Mouse (Mus musculus): ENCODE measurements around the gene Eri3. TPM values are rescaled to one million over a fixed set of nuclear protein-coding genes. Genes with fewer than 3 reads are reported as not detected.

The Eri3 gene
- polyA plus RNA-seq, 1 experiment from 2014 or later, result 140 TPM

Small RNA genes lying within 50 kb of the gene (microRNA-seq; reads per million reads assigned to microRNA genes)
- gene Gm25559, result not detected

Other genes with a start within 250 kb of the Eri3 start
- gene Rnf220, start 53.3 kb upstream of the Eri3 start, polyA plus RNA-seq (2014; fragmentation: Nextera tagmentation; extraction: Ambion mirVana), result 69.8 and 78.5 TPM in 2 replicates
- 90.5 and 93.2 TPM in 2 replicates for gene Dmap1, start 131.9 kb downstream of the Eri3 start, polyA plus RNA-seq (2014; fragmentation: Nextera tagmentation; extraction: Ambion mirVana)
- not detected in 2 replicates for gene Gm12845, start 174.0 kb downstream of the Eri3 start, polyA plus RNA-seq (2014; fragmentation: Nextera tagmentation; extraction: Ambion mirVana)
- 0.07 TPM in 1 of 2 replicates, not detected in the other for gene Klf17, start 215.3 kb downstream of the Eri3 start, polyA plus RNA-seq (2014; fragmentation: Nextera tagmentation; extraction: Ambion mirVana)

Measured in limb, embryonic 11.5 days (tissue).